Mouse (Mus musculus): ENCODE measurements at regions not wholly inside any gene's neighbourhood (a gene's known extent, or its start where the extent isn't known, plus 50 kb on each side); places are given as distances from the start of the nearest gene placed in this dataset.

DNA sequence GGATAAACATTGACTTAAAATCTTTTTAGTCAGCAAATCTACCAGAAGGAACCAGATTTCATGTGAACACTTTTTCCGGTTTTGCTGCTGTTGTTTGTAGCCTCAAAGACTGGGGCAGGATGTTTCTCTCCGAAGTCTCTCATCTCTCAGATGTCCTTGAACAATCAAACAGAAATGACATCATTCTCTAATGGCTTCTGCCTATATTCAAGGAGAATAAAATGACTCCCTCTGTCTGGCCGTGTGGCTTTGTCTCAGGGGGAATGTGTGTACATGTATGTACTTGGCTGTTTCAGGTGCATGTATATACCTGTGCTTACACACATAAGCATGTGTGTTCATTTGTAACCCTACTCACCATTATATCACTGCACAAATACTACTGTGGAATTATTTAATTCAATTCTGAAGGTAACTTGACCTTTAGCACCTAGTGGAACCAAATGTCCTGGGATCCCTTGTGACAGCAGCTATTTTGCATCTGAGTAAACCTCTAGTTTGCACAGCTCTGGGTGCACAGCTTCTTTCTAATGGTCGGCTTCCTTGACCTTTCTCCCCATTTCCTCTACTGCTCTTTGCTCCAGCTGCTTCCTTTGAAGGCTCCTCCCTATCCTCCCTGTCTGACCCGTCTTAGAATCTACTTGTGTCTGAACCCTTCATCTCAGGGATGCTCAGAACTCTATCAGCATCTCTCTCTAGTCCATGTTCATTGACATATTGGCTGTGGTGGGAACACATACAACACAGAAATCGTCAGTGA lies 93.8 kb upstream of the Plekhg1 start:
- TF ChIP-seq POLR2A (IDR thresholded peaks at IDR 0.05; ENCODE audit: borderline replicate concordance, control insufficient read depth, low read depth, low read length) (no peak), CTCF (IDR thresholded peaks at IDR 0.05; ENCODE audit: control insufficient read depth, insufficient read depth, low read length) (no peak)
